Mouse (Mus musculus) E14TG2a.4 (cell line): ENCODE measurements around the gene Rbms3.
A peak's percentile ranks its signal among the peaks of the same experiment; 100 is the strongest.

ENCODE experiments used
- H3K27me3 ChIP-seq: 2 replicates; pipeline ENCODE4 v1.6.1; 2014; ENCODE audit warnings: low read length, control low read depth; ENCODE audit not compliant: insufficient read depth
- H3K36me3 ChIP-seq: 2 replicates; pipeline ENCODE4 v1.6.1; 2014; ENCODE audit warnings: low read length, control low read depth; ENCODE audit not compliant: insufficient read depth
- H3K4me1 ChIP-seq: replicated peaks from 2 replicates; pipeline ENCODE4 v1.6.1; 2014; ENCODE audit warnings: low read depth, low read length, control low read depth
- H3K4me3 ChIP-seq: replicated peaks from 2 replicates; pipeline ENCODE4 v1.5.1; 2014; ENCODE audit warnings: mild to moderate bottlenecking, low read length
- H3K9me3 ChIP-seq: 2 replicates; pipeline ENCODE4 v1.6.1; 2014; ENCODE audit warnings: low read length, control low read depth
- CTCF ChIP-seq: conservative IDR thresholded peaks from 2 replicates; pipeline ENCODE4 v1.5.1; 2014; ENCODE audit warnings: low read length
- NANOG ChIP-seq: IDR thresholded peaks from 2 replicates; pipeline ENCODE4 v1.6.1; 2014; ENCODE audit warnings: borderline replicate concordance, low read length, mixed read lengths
- POU5F1 ChIP-seq: IDR thresholded peaks from 2 replicates; pipeline ENCODE4 v1.6.1; 2014; ENCODE audit warnings: low read length, borderline replicate concordance

The Rbms3 gene

GRCm38 (mm10) chr9:117629771-117630170 lies at the start of gene Rbms3:
Gene Rbms3, minus strand, starts transcription at chr9:117629913.
- Histone ChIP-seq H3K4me1 (no peaks in the 10 kb centered on the region), H3K4me3 (no peak within 1 kb of the TSS), H3K27me3 (no peaks in the 10 kb centered on the region), H3K36me3 (no peaks in the 10 kb centered on the region), H3K9me3 (peaks cover 10% of the 10 kb centered on the region; the same call in 1 of the 2 replicates)
- TF ChIP-seq NANOG (no peak), CTCF (no peak), POU5F1 (no peak)

GRCm38 (mm10) chr9:117673311-117673710 lies 43.6 kb upstream of the Rbms3 start:
- TF ChIP-seq NANOG (no peak), POU5F1 (no peak), CTCF (no peak)
- Histone ChIP-seq H3K27me3 (no peaks in the 10 kb centered on the region), H3K4me3 (no peak overlapping the region), H3K9me3 (no peaks in the 10 kb centered on the region; the same call in 1 of the 2 replicates), H3K36me3 (no peaks in the 10 kb centered on the region), H3K4me1 (no peaks in the 10 kb centered on the region)

- TF ChIP-seq CTCF (no peak), POU5F1 (no peak), NANOG (no peak)
Measured at GRCm38 (mm10) chr9:117654626-117655025, 24.9 kb upstream of the Rbms3 start.

GRCm38 (mm10) chr9:117653641-117654040 lies 23.9 kb upstream of the Rbms3 start:
- TF ChIP-seq CTCF, result no peak
- no peak for TF ChIP-seq POU5F1
- no peak for TF ChIP-seq NANOG
- Histone ChIP-seq H3K27me3 (no peaks in the 10 kb centered on the region), H3K4me1 (no peaks in the 10 kb centered on the region)

More at GRCm38 (mm10) chr9:117654626-117655025, 24.9 kb upstream of the Rbms3 start:
- H3K4me1 ChIP-seq, result no peaks in the 10 kb centered on the region
- no peak overlapping the region for H3K4me3 ChIP-seq
- no peaks in the 10 kb centered on the region for H3K27me3 ChIP-seq
- H3K36me3 ChIP-seq, result no peaks in the 10 kb centered on the region
- no peaks in the 10 kb centered on the region for H3K9me3 ChIP-seq

GRCm38 (mm10) chr9:117646131-117646530 lies 16.4 kb upstream of the Rbms3 start:
- no peak overlapping the region for H3K4me3 ChIP-seq
- H3K27me3 ChIP-seq, result no peaks in the 10 kb centered on the region
- H3K36me3 ChIP-seq, result no peaks in the 10 kb centered on the region
- H3K9me3 ChIP-seq, result no peaks in the 10 kb centered on the region
- no peaks in the 10 kb centered on the region for H3K4me1 ChIP-seq
- TF ChIP-seq CTCF (no peak), POU5F1 (no peak), NANOG (no peak)

More at GRCm38 (mm10) chr9:117653641-117654040, 23.9 kb upstream of the Rbms3 start:
- Histone ChIP-seq H3K9me3 (no peaks in the 10 kb centered on the region), H3K4me3 (no peak overlapping the region), H3K36me3 (no peaks in the 10 kb centered on the region)

GRCm38 (mm10) chr9:117641090-117641782 lies 11.5 kb upstream of the Rbms3 start:
- TF ChIP-seq POU5F1, result no peak
- TF ChIP-seq NANOG, result no peak
- TF ChIP-seq CTCF, result no peak
- H3K9me3 ChIP-seq, result peaks cover 6% of the 10 kb centered on the region; the same call in 1 of the 2 replicates
- no peak overlapping the region for H3K4me3 ChIP-seq
- H3K4me1 ChIP-seq, result no peaks in the 10 kb centered on the region
- no peaks in the 10 kb centered on the region for H3K27me3 ChIP-seq
- no peaks in the 10 kb centered on the region for H3K36me3 ChIP-seq

- Histone ChIP-seq H3K9me3 (peaks cover 6% of the 10 kb centered on the region; the same call in 1 of the 2 replicates), H3K4me3 (no peak overlapping the region), H3K4me1 (no peaks in the 10 kb centered on the region), H3K27me3 (no peaks in the 10 kb centered on the region), H3K36me3 (no peaks in the 10 kb centered on the region)
- TF ChIP-seq NANOG (no peak), POU5F1 (no peak), CTCF (no peak)
Measured at GRCm38 (mm10) chr9:117638623-117639185, 9.0 kb upstream of the Rbms3 start.

GRCm38 (mm10) chr9:117636492-117636891 lies 6.8 kb upstream of the Rbms3 start:
- no peak overlapping the region for H3K4me3 ChIP-seq
- no peaks in the 10 kb centered on the region for H3K36me3 ChIP-seq
- H3K9me3 ChIP-seq, result peaks cover 6% of the 10 kb centered on the region; the same call in 1 of the 2 replicates
- H3K27me3 ChIP-seq, result no peaks in the 10 kb centered on the region
- H3K4me1 ChIP-seq, result no peaks in the 10 kb centered on the region
- TF ChIP-seq POU5F1 (no peak), NANOG (no peak), CTCF (peak; percentile 18)
